ENCODE assay signal across 12 mouse cellular contexts in the genomic region with DNA sequence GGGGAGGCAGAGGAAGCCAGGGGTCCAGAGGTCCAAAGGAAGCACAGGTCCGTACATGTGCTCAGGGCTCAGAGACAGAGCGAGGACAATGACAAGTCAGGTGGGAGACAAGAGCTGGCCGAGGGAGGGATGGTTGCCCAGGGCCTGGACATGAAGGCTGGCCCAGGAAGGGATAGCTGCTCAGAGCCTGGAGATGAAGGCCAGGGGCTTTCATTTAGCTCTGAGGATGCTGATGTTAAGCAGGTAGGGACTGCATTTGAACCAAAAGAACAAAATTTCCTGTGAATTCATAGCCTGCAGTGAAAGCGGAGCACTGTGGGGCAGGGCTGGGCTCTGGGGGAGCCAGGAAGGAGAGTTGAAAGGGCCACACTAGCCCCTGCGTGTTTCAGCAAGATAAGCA. TPM values are rescaled to one million over a fixed set of nuclear protein-coding genes. Genes with fewer than 3 reads are reported as not detected.
DNase-seq lines count a peak whose midpoint lies in the region; ATAC-seq and TF ChIP-seq lines count a peak whose summit lies in the region.
"Had no signal": no experiment of that assay in that cellular context is flagged by ENCODE, and none has a peak within 500 bp of the region (broad histone marks: within the 10 kb centered on the region; RNA-seq: fewer than 3 reads in every experiment).

No protein-coding gene starts in this region.

- no peaks in the 10 kb centered on the region for H3K9me3 ChIP-seq in heart, embryonic 11.5 days (replicated peaks; ENCODE audit: control insufficient read depth, low read length)
- no peaks in the 10 kb centered on the region for H3K9me3 ChIP-seq in intestine, embryonic 15.5 days
- H3K9me3 ChIP-seq in stomach, embryonic 14.5 days (ENCODE audit: control insufficient read depth, low read depth, low read length): no peaks in the 10 kb centered on the region
- H3K9me3 ChIP-seq: forebrain, embryonic 15.5 days had no signal

- H3K9ac ChIP-seq in heart, embryonic 11.5 days (ENCODE audit: low read depth, low read length): no peak overlapping the region
- peak overlapping the region; percentile 58 for H3K9ac ChIP-seq in liver, adult 2 months (ENCODE audit: low read depth, low read length)
- no peak overlapping the region for H3K9ac ChIP-seq in intestine, embryonic 15.5 days
- H3K9ac ChIP-seq in stomach, embryonic 14.5 days (replicated peaks; ENCODE audit: low read depth, low read length): no peak overlapping the region
- H3K9ac ChIP-seq: forebrain, embryonic 15.5 days had no signal

- no peak overlapping the region for H3K27ac ChIP-seq in heart, embryonic 11.5 days (ENCODE audit: low read depth, low read length)
- H3K27ac ChIP-seq in liver, adult 2 months (replicated peaks; ENCODE audit: insufficient read depth, low read depth, low read length): peak overlapping the region; percentile 59
- 0 out of 2 replicates have a peak overlapping the region, but pooled peaks have one; percentile 17 for H3K27ac ChIP-seq in intestine, embryonic 15.5 days
- H3K27ac ChIP-seq in stomach, embryonic 14.5 days (ENCODE audit: low read length): no peak overlapping the region
- H3K27ac ChIP-seq: forebrain, embryonic 15.5 days had no signal

- no peak for DNase-seq in heart, postnatal 4 days
- DNase-seq in liver, adult 2 months (ENCODE audit: extremely low read depth, low read depth, low spot score): no peak
- DNase-seq in liver: no peak
- no peak for DNase-seq in retina, embryonic 14.5 days (ENCODE audit: low spot score)
- DNase-seq in layer of hippocampus, postnatal 10 days (ENCODE audit: low spot score in 2 of 2): no peak

- no peak for TF ChIP-seq POLR2A in liver, adult 2 months (IDR thresholded peaks at IDR 0.05; ENCODE audit: extremely low read depth, insufficient read depth, low read length)

- H3K4me3 ChIP-seq in heart, embryonic 11.5 days (ENCODE audit: low read depth, low read length): no peak overlapping the region
- peak overlapping the region; percentile 64 for H3K4me3 ChIP-seq in liver, adult 2 months (ENCODE audit: insufficient read depth, low read depth, low read length)
- no peak overlapping the region; the same call in 1 of the 2 replicates for H3K4me3 ChIP-seq in intestine, embryonic 15.5 days (replicated peaks)
- H3K4me3 ChIP-seq in stomach, embryonic 14.5 days (ENCODE audit: low read depth, low read length): no peak overlapping the region
- H3K4me3 ChIP-seq: forebrain, embryonic 15.5 days had no signal

- WGBS in heart, embryonic 11.5 days (ENCODE audit: insufficient replicate concordance): 65% methylated on average over 5 of the region's 5 CpGs
- 75% methylated on average over 5 of the region's 5 CpGs for WGBS in liver, adult 2 months
- 74% methylated on average over 5 of the region's 5 CpGs for WGBS in intestine, embryonic 15.5 days
- WGBS in stomach, embryonic 14.5 days: 81% methylated on average over 5 of the region's 5 CpGs

- H3K4me2 ChIP-seq in heart, embryonic 11.5 days: 0 out of 2 replicates have a peak overlapping the region, but pooled peaks have one; percentile 14
- H3K4me2 ChIP-seq in intestine, embryonic 15.5 days (replicated peaks): peak overlapping the region; percentile 92
- peak overlapping the region; percentile 81 for H3K4me2 ChIP-seq in stomach, embryonic 14.5 days (replicated peaks; ENCODE audit: low read depth, low read length)
- H3K4me2 ChIP-seq: forebrain, embryonic 15.5 days had no signal

- peaks cover 5% of the 10 kb centered on the region; the same call in 1 of the 2 replicates for H3K79me2 ChIP-seq in liver, adult 2 months (ENCODE audit: control insufficient read depth, insufficient read depth, low read length)

- no peak for ATAC-seq in heart, embryonic 11.5 days (replicated peaks; ENCODE audit: insufficient number of reproducible peaks, low FRiP score, low TSS enrichment)
- no peak for ATAC-seq in intestine, embryonic 15.5 days
- no peak for ATAC-seq in stomach, embryonic 14.5 days (ENCODE audit: insufficient number of reproducible peaks, insufficient read depth, low FRiP score, low read depth)
- ATAC-seq: forebrain, embryonic 15.5 days had no signal

- TF ChIP-seq CTCF in liver, adult 2 months (IDR thresholded peaks at IDR 0.05; ENCODE audit: low read depth, low read length): no peak

- peaks cover 23% of the 10 kb centered on the region for H3K4me1 ChIP-seq in heart, embryonic 11.5 days (ENCODE audit: control insufficient read depth, insufficient read depth, low read length)
- H3K4me1 ChIP-seq in liver, adult 2 months (ENCODE audit: control insufficient read depth, insufficient read depth, low read length): 0 out of 2 replicates have a peak, but pooled peaks cover 3% of the 10 kb centered on the region
- H3K4me1 ChIP-seq in intestine, embryonic 15.5 days (replicated peaks): peaks cover 31% of the 10 kb centered on the region
- peaks cover 21% of the 10 kb centered on the region for H3K4me1 ChIP-seq in stomach, embryonic 14.5 days (ENCODE audit: control insufficient read depth, insufficient read depth, low read length)

- no peaks in the 10 kb centered on the region for H3K36me3 ChIP-seq in heart, embryonic 11.5 days (ENCODE audit: control insufficient read depth, insufficient read depth, low read length)
- no peaks in the 10 kb centered on the region for H3K36me3 ChIP-seq in liver, adult 2 months (ENCODE audit: control insufficient read depth, insufficient read depth, low read length)
- no peaks in the 10 kb centered on the region for H3K36me3 ChIP-seq in intestine, embryonic 15.5 days
- H3K36me3 ChIP-seq in stomach, embryonic 14.5 days (ENCODE audit: control insufficient read depth, insufficient read depth, low read length): no peaks in the 10 kb centered on the region; the same call in 1 of the 2 replicates
- H3K36me3 ChIP-seq: forebrain, embryonic 15.5 days had no signal

- H3K27me3 ChIP-seq in heart, embryonic 11.5 days (ENCODE audit: control insufficient read depth, insufficient read depth, low read length): peaks cover 4% of the 10 kb centered on the region; the same call in 1 of the 2 replicates
- H3K27me3 ChIP-seq in liver, adult 2 months (ENCODE audit: control insufficient read depth, insufficient read depth, low read length): peaks cover 3% of the 10 kb centered on the region; the same call in 1 of the 2 replicates
- no peaks in the 10 kb centered on the region for H3K27me3 ChIP-seq in intestine, embryonic 15.5 days (replicated peaks)
- no peaks in the 10 kb centered on the region for H3K27me3 ChIP-seq in stomach, embryonic 14.5 days (ENCODE audit: control insufficient read depth, insufficient read depth, low read length)

RNA-seq across cellular contexts. Expression of a gene that starts 3.2 kb away (rescaled TPM):
- polyA plus RNA-seq in heart, embryonic 11.5 days (2014; fragmentation: Nextera tagmentation; extraction: Ambion mirVana): 3.9 and 6.4 TPM in 2 replicates
- 10 to 100 TPM; 17.3 to 18.6 TPM for total RNA-seq in heart, postnatal 4 days (2021)
- 1.5 and 4.9 TPM in 2 replicates for total RNA-seq in liver, adult 2 months (2014; rRNA removed)
- 5.2 and 7.5 TPM in 2 replicates for polyA plus RNA-seq in liver, adult 2 months (2012; rRNA removed)
- 12.4 and 12.5 TPM in 2 replicates for polyA plus RNA-seq in intestine, embryonic 15.5 days (2015; fragmentation: Nextera tagmentation; extraction: Ambion mirVana)
- polyA plus RNA-seq in stomach, embryonic 14.5 days (2014; fragmentation: Nextera tagmentation; extraction: Ambion mirVana): 11.3 and 12.4 TPM in 2 replicates
- 1 to 10 TPM; 3.1 to 3.5 TPM for total RNA-seq in layer of hippocampus, postnatal 10 days (2021)
- total RNA-seq: monocyte, adult 5-6 weeks had no signal

RNA-seq across cellular contexts. Expression of a gene that starts 52.1 kb away (rescaled TPM):
- 0.10 TPM in 1 of 2 replicates, not detected in the other for polyA plus RNA-seq in heart, embryonic 11.5 days (2014; fragmentation: Nextera tagmentation; extraction: Ambion mirVana)
- total RNA-seq in heart, postnatal 4 days (2021): not detected
- not detected in 2 replicates for total RNA-seq in liver, adult 2 months (2014; rRNA removed)
- not detected in 2 replicates for polyA plus RNA-seq in liver, adult 2 months (2012; rRNA removed)
- 0.68 and 1.2 TPM in 2 replicates for polyA plus RNA-seq in intestine, embryonic 15.5 days (2015; fragmentation: Nextera tagmentation; extraction: Ambion mirVana)
- not detected in 2 replicates for polyA plus RNA-seq in stomach, embryonic 14.5 days (2014; fragmentation: Nextera tagmentation; extraction: Ambion mirVana)
- total RNA-seq in layer of hippocampus, postnatal 10 days (2021): not detected
- total RNA-seq: adrenal gland, postnatal 14 days; monocyte, adult 5-6 weeks had no signal
- polyA plus RNA-seq: forebrain, embryonic 15.5 days; lung, embryonic 16.5 days had no signal

Comparison
In these comparisons a context has a peak if more than half of its experiments do, and no peak if none do; other contexts are left out.
1. H3K27ac ChIP-seq: peak in liver, adult 2 months (single experiment) and intestine, embryonic 15.5 days (single experiment); none in heart, embryonic 11.5 days (single experiment) and stomach, embryonic 14.5 days (single experiment).
2. H3K4me2 ChIP-seq: peak in every context shown above with its lines; median percentile 92 in intestine, embryonic 15.5 days; 81 in stomach, embryonic 14.5 days; 14 in heart, embryonic 11.5 days.